Mouse (Mus musculus): ENCODE measurements at regions not wholly inside any gene's neighbourhood (a gene's known extent, or its start where the extent isn't known, plus 50 kb on each side); places are given as distances from the start of the nearest gene placed in this dataset.

GRCm38 (mm10) chr9:116231351-116232311 is 56.5 kb upstream of the Tgfbr2 start:
- Histone ChIP-seq H3K27ac (ENCODE audit: insufficient read depth, low read length) (peak overlapping the region; percentile 81), H3K4me3 (ENCODE audit: insufficient read depth, low read length) (no peak overlapping the region), H3K4me1 (ENCODE audit: control insufficient read depth, insufficient read depth, low read length) (peaks cover 7% of the 10 kb centered on the region)
- TF ChIP-seq POLR2A (IDR thresholded peaks at IDR 0.05; ENCODE audit: low read depth, low read length) = no peak
- no peak for TF ChIP-seq CTCF (IDR thresholded peaks at IDR 0.05; ENCODE audit: borderline replicate concordance, insufficient read depth, low read length)

- Histone ChIP-seq H3K27ac (ENCODE audit: insufficient read depth, low read length) (no peak overlapping the region), H3K4me1 (ENCODE audit: control insufficient read depth, insufficient read depth, low read length) (peaks cover 7% of the 10 kb centered on the region), H3K4me3 (ENCODE audit: insufficient read depth, low read length) (no peak overlapping the region)
- TF ChIP-seq CTCF (IDR thresholded peaks at IDR 0.05; ENCODE audit: borderline replicate concordance, insufficient read depth, low read length) = no peak
- TF ChIP-seq POLR2A (IDR thresholded peaks at IDR 0.05; ENCODE audit: low read depth, low read length) = no peak
Measured at GRCm38 (mm10) chr9:116230346-116230745, 55.2 kb upstream of the Tgfbr2 start.

GRCm38 (mm10) chr9:116228443-116228842 is 53.3 kb upstream of the Tgfbr2 start:
- Histone ChIP-seq H3K4me3 (ENCODE audit: insufficient read depth, low read length) (no peak overlapping the region), H3K4me1 (ENCODE audit: control insufficient read depth, insufficient read depth, low read length) (peaks cover 4% of the 10 kb centered on the region), H3K27ac (ENCODE audit: insufficient read depth, low read length) (no peak overlapping the region)
- TF ChIP-seq CTCF (IDR thresholded peaks at IDR 0.05; ENCODE audit: borderline replicate concordance, insufficient read depth, low read length) (no peak), POLR2A (IDR thresholded peaks at IDR 0.05; ENCODE audit: low read depth, low read length) (no peak)

GRCm38 (mm10) chr9:116227738-116228137 is 52.6 kb upstream of the Tgfbr2 start:
- Histone ChIP-seq H3K4me3 (ENCODE audit: insufficient read depth, low read length) (no peak overlapping the region), H3K27ac (ENCODE audit: insufficient read depth, low read length) (no peak overlapping the region), H3K4me1 (ENCODE audit: control insufficient read depth, insufficient read depth, low read length) (peaks cover 6% of the 10 kb centered on the region)
- TF ChIP-seq POLR2A (IDR thresholded peaks at IDR 0.05; ENCODE audit: low read depth, low read length) = no peak
- TF ChIP-seq CTCF (IDR thresholded peaks at IDR 0.05; ENCODE audit: borderline replicate concordance, insufficient read depth, low read length) = no peak

Measured in embryonic fibroblast, embryonic 13.5 days (primary cell).